ENCODE assay signal across 8 mouse cellular contexts in genomic region chr9:102622192-102622857, GRCm38 (mm10). TPM values are rescaled to one million over a fixed set of nuclear protein-coding genes. Genes with fewer than 3 reads are reported as not detected.
DNase-seq lines count a peak whose midpoint lies in the region; ATAC-seq and TF ChIP-seq lines count a peak whose summit lies in the region.
"Had no signal": no experiment of that assay in that cellular context is flagged by ENCODE, and none has a peak within 500 bp of the region (broad histone marks: within the 10 kb centered on the region; RNA-seq: fewer than 3 reads in every experiment).

No protein-coding gene starts in this region.

- H3K9me3 ChIP-seq in kidney, embryonic 15.5 days (replicated peaks): no peaks in the 10 kb centered on the region
- no peaks in the 10 kb centered on the region for H3K9me3 ChIP-seq in kidney, embryonic 16.5 days (ENCODE audit: low read length)
- H3K9me3 ChIP-seq in liver, embryonic 14.5 days (ENCODE audit: control insufficient read depth, low read length): no peaks in the 10 kb centered on the region
- H3K9me3 ChIP-seq: heart, embryonic 13.5 days had no signal

- peaks cover 19% of the 10 kb centered on the region for H3K4me1 ChIP-seq in kidney, embryonic 15.5 days
- peaks cover 19% of the 10 kb centered on the region for H3K4me1 ChIP-seq in kidney, embryonic 16.5 days (ENCODE audit: insufficient read depth, low read length)
- H3K4me1 ChIP-seq in liver, embryonic 14.5 days (replicated peaks; ENCODE audit: control insufficient read depth in 2 of 2, insufficient read depth in 2 of 2, low read length in 1 of 2): peaks cover 4 to 20% of the 10 kb centered on the region in 2 experiments

- peak overlapping the region; percentile 7 for H3K27ac ChIP-seq in kidney, embryonic 15.5 days
- H3K27ac ChIP-seq in kidney, embryonic 16.5 days (ENCODE audit: low read length): no peak overlapping the region; the same call in 1 of the 2 replicates
- H3K27ac ChIP-seq in liver, embryonic 14.5 days: no peak overlapping the region
- H3K27ac ChIP-seq: heart, embryonic 13.5 days had no signal

- H3K4me2 ChIP-seq in kidney, embryonic 15.5 days: no peak overlapping the region
- no peak overlapping the region for H3K4me2 ChIP-seq in kidney, embryonic 16.5 days (replicated peaks; ENCODE audit: low read depth, low read length)
- H3K4me2 ChIP-seq in liver, embryonic 14.5 days (ENCODE audit: low read depth): no peak overlapping the region
- H3K4me2 ChIP-seq: heart, embryonic 13.5 days had no signal

- no peak for ATAC-seq in kidney, embryonic 15.5 days (replicated peaks; ENCODE audit: low FRiP score)
- ATAC-seq in kidney, embryonic 16.5 days (ENCODE audit: low FRiP score, low TSS enrichment): no peak
- 0 out of 2 replicates have a peak, but pooled peaks have one; percentile 32 for ATAC-seq in erythroblast, adult 5-6 weeks (replicated peaks; ENCODE audit: low FRiP score, poor library complexity, severe bottlenecking)
- ATAC-seq in liver, embryonic 14.5 days (ENCODE audit: insufficient read depth): no peak

- H3K4me3 ChIP-seq in kidney, embryonic 15.5 days (replicated peaks): no peak overlapping the region
- H3K4me3 ChIP-seq in kidney, embryonic 16.5 days (ENCODE audit: low read length): no peak overlapping the region
- H3K4me3 ChIP-seq in liver, embryonic 14.5 days (ENCODE audit: insufficient read depth in 1 of 2, low read depth in 2 of 2, low read length in 2 of 2): no peak overlapping the region
- H3K4me3 ChIP-seq: heart, embryonic 13.5 days had no signal

- H3K9ac ChIP-seq in kidney, embryonic 15.5 days: no peak overlapping the region
- H3K9ac ChIP-seq in kidney, embryonic 16.5 days (replicated peaks; ENCODE audit: low read length): no peak overlapping the region
- no peak overlapping the region for H3K9ac ChIP-seq in liver, embryonic 14.5 days (replicated peaks)
- H3K9ac ChIP-seq: heart, embryonic 13.5 days had no signal

- WGBS in kidney, embryonic 15.5 days: 32% methylated on average over 5 of the region's 5 CpGs
- 31% methylated on average over 5 of the region's 5 CpGs for WGBS in kidney, embryonic 16.5 days
- WGBS in liver, embryonic 14.5 days (ENCODE audit: insufficient replicate concordance): 27% methylated on average over 5 of the region's 5 CpGs

- DNase-seq in CD4-positive, CD25-positive, alpha-beta regulatory T cell, adult 2 months (ENCODE audit: low read depth, low spot score): peak; percentile 84
- peak; percentile 86 for DNase-seq in NIH3T3 (ENCODE audit: low read depth)
- DNase-seq in liver, embryonic 14.5 days (ENCODE audit: low read depth in 3 of 3, low spot score in 3 of 3): peak in 2 of 3 experiments; percentile 37 to 40
- peak; percentile 50 for DNase-seq in telencephalon, adult 2 months (ENCODE audit: low read depth, low spot score)

- TF ChIP-seq EP300 in liver, embryonic 14.5 days (IDR thresholded peaks at IDR 0.05; ENCODE audit: low read depth): no peak

- H3K27me3 ChIP-seq in kidney, embryonic 15.5 days: no peaks in the 10 kb centered on the region
- no peaks in the 10 kb centered on the region for H3K27me3 ChIP-seq in kidney, embryonic 16.5 days (ENCODE audit: insufficient read depth, low read length)
- no peaks in the 10 kb centered on the region for H3K27me3 ChIP-seq in liver, embryonic 14.5 days (ENCODE audit: control insufficient read depth, insufficient read depth, low read length)
- H3K27me3 ChIP-seq: heart, embryonic 13.5 days had no signal

- peak; percentile 78 for TF ChIP-seq CTCF in liver, embryonic 14.5 days (IDR thresholded peaks at IDR 0.05; ENCODE audit: low read depth)

- peaks cover 17% of the 10 kb centered on the region for H3K36me3 ChIP-seq in kidney, embryonic 15.5 days
- peaks cover 3% of the 10 kb centered on the region; the same call in 1 of the 2 replicates for H3K36me3 ChIP-seq in kidney, embryonic 16.5 days (ENCODE audit: insufficient read depth, low read length)
- H3K36me3 ChIP-seq in liver, embryonic 14.5 days (replicated peaks; ENCODE audit: control insufficient read depth, insufficient read depth, low read depth): no peaks in the 10 kb centered on the region

RNA-seq across cellular contexts. Expression of gene Anapc13, which starts 3.8 kb away (rescaled TPM):
- 197 and 211 TPM in 2 replicates for polyA plus RNA-seq in kidney, embryonic 15.5 days (2015; fragmentation: Nextera tagmentation; extraction: Ambion mirVana)
- polyA plus RNA-seq in kidney, embryonic 16.5 days (2015; fragmentation: Nextera tagmentation; extraction: Ambion mirVana): 171 and 179 TPM in 2 replicates
- total RNA-seq in erythroblast, adult 5-6 weeks (2015; ENCODE audit: low replicate concordance): 5.6 and 42.0 TPM in 2 replicates
- 32.8 and 42.3 TPM in 2 replicates for total RNA-seq in erythroblast, adult 5-6 weeks (2017; ENCODE audit: low replicate concordance)
- polyA plus RNA-seq in liver, embryonic 14.5 days (2012; rRNA removed): 39.9 and 89.7 TPM in 2 replicates
- 99.9 and 102 TPM in 2 replicates for polyA plus RNA-seq in liver, embryonic 14.5 days (2014; fragmentation: Nextera tagmentation; extraction: Ambion mirVana)

RNA-seq across cellular contexts. Expression of gene Cep63, which starts 4.0 kb away (rescaled TPM):
- 59.3 and 61.7 TPM in 2 replicates for polyA plus RNA-seq in kidney, embryonic 15.5 days (2015; fragmentation: Nextera tagmentation; extraction: Ambion mirVana)
- 56.5 and 60.6 TPM in 2 replicates for polyA plus RNA-seq in kidney, embryonic 16.5 days (2015; fragmentation: Nextera tagmentation; extraction: Ambion mirVana)
- 4.6 and 10.4 TPM in 2 replicates for total RNA-seq in erythroblast, adult 5-6 weeks (2015; ENCODE audit: low replicate concordance)
- 9.9 and 13.9 TPM in 2 replicates for total RNA-seq in erythroblast, adult 5-6 weeks (2017; ENCODE audit: low replicate concordance)
- polyA plus RNA-seq in liver, embryonic 14.5 days (2012; rRNA removed): 2.2 and 5.7 TPM in 2 replicates
- 15.5 and 16.7 TPM in 2 replicates for polyA plus RNA-seq in liver, embryonic 14.5 days (2014; fragmentation: Nextera tagmentation; extraction: Ambion mirVana)
